Mouse (Mus musculus): ENCODE measurements around the gene Shc4. TPM values are rescaled to one million over a fixed set of nuclear protein-coding genes. Genes with fewer than 3 reads are reported as not detected.

Gene Shc4
- total and polyA plus RNA-seq, 2 experiments from 2014 or later, result 0.44 to 4.4 TPM

GRCm38 (mm10) chr2:125685441-125686150 is 38.4 kb downstream of the Shc4 start:
- WGBS, result 51% methylated on average over 9 of the region's 9 CpGs

DNA sequence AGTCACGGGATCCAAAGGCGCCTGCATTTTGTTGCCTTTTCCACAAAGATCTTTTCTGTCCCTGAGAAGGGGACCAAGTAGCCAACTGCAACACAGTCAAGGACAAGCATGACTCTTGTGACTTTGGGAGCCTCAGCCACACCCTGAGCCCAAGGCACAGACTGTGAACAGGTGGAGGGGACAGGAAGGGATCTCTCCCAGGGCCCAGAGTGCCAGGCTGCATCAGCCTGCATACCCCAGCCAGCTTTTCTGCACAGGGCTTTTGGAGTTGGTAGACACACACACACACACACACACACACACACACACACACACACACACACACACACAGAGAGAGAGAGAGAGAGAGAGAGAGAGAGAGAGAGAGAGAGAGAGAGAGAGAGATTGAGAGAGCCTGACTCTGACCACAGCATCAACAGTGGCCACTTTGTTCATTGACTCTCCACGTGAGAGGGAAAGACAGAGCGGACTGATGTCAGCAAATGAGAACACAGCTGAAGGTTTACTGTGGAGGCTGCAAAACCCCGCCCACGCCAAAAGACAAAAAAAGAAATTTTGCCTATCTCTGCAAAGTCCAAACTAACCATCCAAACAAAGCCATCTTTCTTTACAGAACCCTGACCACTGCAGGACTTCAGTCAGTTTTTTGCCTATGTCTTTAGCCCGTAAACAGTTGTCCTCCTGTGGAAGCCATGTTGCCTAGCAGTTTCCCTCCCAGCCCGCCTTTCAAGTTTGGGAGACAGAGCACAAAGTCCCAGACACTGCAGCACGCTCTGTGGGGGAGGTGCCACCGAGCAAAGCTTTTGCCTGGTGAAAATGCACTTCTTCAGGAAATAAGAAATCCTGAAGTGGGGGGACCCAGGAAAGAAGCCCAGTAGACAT is 39.1 kb downstream of the Shc4 start:
- H3K9ac ChIP-seq (replicated peaks; ENCODE audit: low read depth, low read length), result no peak overlapping the region
- H3K36me3 ChIP-seq (replicated peaks; ENCODE audit: control insufficient read depth, insufficient read depth, low read length), result no peaks in the 10 kb centered on the region
- no peak overlapping the region for H3K4me3 ChIP-seq (ENCODE audit: low read depth, low read length)
- no peak overlapping the region for H3K4me2 ChIP-seq (ENCODE audit: low read depth, low read length)
- no peaks in the 10 kb centered on the region for H3K9me3 ChIP-seq (replicated peaks; ENCODE audit: control insufficient read depth, low read length)
- ATAC-seq (ENCODE audit: insufficient read depth, low read depth) (no peak), DNase-seq (ENCODE audit: low spot score) (no peak)
- H3K27me3 ChIP-seq (ENCODE audit: control insufficient read depth, insufficient read depth, low read length), result no peaks in the 10 kb centered on the region
- H3K4me1 ChIP-seq (ENCODE audit: control insufficient read depth, insufficient read depth), result no peaks in the 10 kb centered on the region
- WGBS, result 56% methylated on average over 10 of the region's 10 CpGs
- peak overlapping the region; percentile 22; the same call in 1 of the 2 replicates for H3K27ac ChIP-seq (ENCODE audit: low read depth)
- no peak for TF ChIP-seq EP300 (IDR thresholded peaks at IDR 0.05; ENCODE audit: low read depth)
- no peak for TF ChIP-seq CTCF (IDR thresholded peaks at IDR 0.05; ENCODE audit: low read depth)

More at GRCm38 (mm10) chr2:125685441-125686150, 38.4 kb downstream of the Shc4 start:
- no peak for ATAC-seq (ENCODE audit: insufficient read depth, low read depth)
- Histone ChIP-seq H3K4me3 (ENCODE audit: low read depth, low read length) (no peak overlapping the region), H3K36me3 (replicated peaks; ENCODE audit: control insufficient read depth, insufficient read depth, low read length) (no peaks in the 10 kb centered on the region), H3K9me3 (replicated peaks; ENCODE audit: control insufficient read depth, low read length) (no peaks in the 10 kb centered on the region), H3K4me1 (ENCODE audit: control insufficient read depth, insufficient read depth) (no peaks in the 10 kb centered on the region), H3K4me2 (ENCODE audit: low read depth, low read length) (no peak overlapping the region), H3K27me3 (ENCODE audit: control insufficient read depth, insufficient read depth, low read length) (no peaks in the 10 kb centered on the region), H3K27ac (ENCODE audit: low read depth) (peak overlapping the region; percentile 22; the same call in 1 of the 2 replicates), H3K9ac (replicated peaks; ENCODE audit: low read depth, low read length) (no peak overlapping the region)
- no peak for DNase-seq (ENCODE audit: low spot score)
- TF ChIP-seq EP300 (IDR thresholded peaks at IDR 0.05; ENCODE audit: low read depth) (no peak), CTCF (IDR thresholded peaks at IDR 0.05; ENCODE audit: low read depth) (no peak)

DNA sequence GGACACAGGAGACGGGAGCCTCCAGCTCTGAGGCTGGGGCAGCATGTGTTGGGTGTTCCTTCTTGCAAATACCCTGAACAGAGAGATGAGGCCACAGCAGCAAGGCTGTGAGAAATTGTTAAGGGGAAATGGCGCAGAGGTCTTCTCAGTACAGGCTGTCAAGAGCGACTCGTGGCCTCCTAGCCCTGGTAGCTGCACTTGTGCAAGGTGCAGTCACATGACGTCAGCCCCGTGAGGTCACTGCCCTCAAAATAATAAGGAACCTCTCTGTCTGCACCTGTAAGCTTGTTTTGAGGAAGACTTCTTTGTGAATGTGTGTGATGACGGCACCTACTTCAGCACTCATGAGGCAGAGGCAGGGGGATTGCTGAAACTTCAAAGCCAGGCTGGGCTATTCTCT is 40.1 kb downstream of the Shc4 start:
- Histone ChIP-seq H3K4me2 (ENCODE audit: low read depth, low read length) (no peak overlapping the region), H3K9me3 (replicated peaks; ENCODE audit: control insufficient read depth, low read length) (no peaks in the 10 kb centered on the region), H3K4me1 (ENCODE audit: control insufficient read depth, insufficient read depth) (no peaks in the 10 kb centered on the region), H3K36me3 (replicated peaks; ENCODE audit: control insufficient read depth, insufficient read depth, low read length) (no peaks in the 10 kb centered on the region), H3K4me3 (ENCODE audit: low read depth, low read length) (no peak overlapping the region), H3K9ac (replicated peaks; ENCODE audit: low read depth, low read length) (no peak overlapping the region), H3K27me3 (ENCODE audit: control insufficient read depth, insufficient read depth, low read length) (no peaks in the 10 kb centered on the region), H3K27ac (ENCODE audit: low read depth) (no peak overlapping the region)
- DNase-seq (ENCODE audit: low spot score) (no peak), ATAC-seq (ENCODE audit: insufficient read depth, low read depth) (no peak)
- WGBS, result 77% methylated on average over 7 of the region's 7 CpGs
- no peak for TF ChIP-seq EP300 (IDR thresholded peaks at IDR 0.05; ENCODE audit: low read depth)
- no peak for TF ChIP-seq CTCF (IDR thresholded peaks at IDR 0.05; ENCODE audit: low read depth)

DNA sequence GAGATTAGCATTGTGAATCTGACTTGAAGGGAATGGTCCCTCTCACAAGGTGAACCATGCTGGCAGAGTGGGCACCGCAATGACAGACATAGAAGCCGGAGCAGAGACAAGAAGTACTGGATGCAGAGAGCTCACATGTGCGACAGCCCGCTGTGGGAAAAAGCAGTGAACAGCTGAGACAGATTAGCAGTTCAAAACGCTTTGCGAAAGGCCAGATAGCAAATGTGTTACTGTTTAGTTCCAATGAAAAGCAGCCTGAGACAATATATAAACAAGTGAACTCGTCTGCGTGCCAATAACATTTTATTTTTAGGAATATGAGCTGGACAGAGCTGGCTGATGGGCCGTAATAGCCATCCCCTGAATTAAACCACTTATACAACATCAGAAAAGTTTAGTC is 42.1 kb downstream of the Shc4 start:
- H3K27ac ChIP-seq (ENCODE audit: low read depth), result no peak overlapping the region; the same call in 1 of the 2 replicates
- WGBS, result 46% methylated on average over 9 of the region's 9 CpGs
- peak; percentile 30; the same call in 1 of the 2 replicates for ATAC-seq (ENCODE audit: insufficient read depth, low read depth)
- no peak overlapping the region for H3K4me3 ChIP-seq (ENCODE audit: low read depth, low read length)
- DNase-seq (ENCODE audit: low spot score), result peak; percentile 16
- H3K4me2 ChIP-seq (ENCODE audit: low read depth, low read length), result no peak overlapping the region
- H3K9ac ChIP-seq (replicated peaks; ENCODE audit: low read depth, low read length), result no peak overlapping the region
- no peaks in the 10 kb centered on the region for H3K27me3 ChIP-seq (ENCODE audit: control insufficient read depth, insufficient read depth, low read length)
- H3K4me1 ChIP-seq (ENCODE audit: control insufficient read depth, insufficient read depth), result no peaks in the 10 kb centered on the region
- TF ChIP-seq CTCF (IDR thresholded peaks at IDR 0.05; ENCODE audit: low read depth) (no peak), EP300 (IDR thresholded peaks at IDR 0.05; ENCODE audit: low read depth) (no peak)
- H3K36me3 ChIP-seq (replicated peaks; ENCODE audit: control insufficient read depth, insufficient read depth, low read length), result no peaks in the 10 kb centered on the region
- no peaks in the 10 kb centered on the region for H3K9me3 ChIP-seq (replicated peaks; ENCODE audit: control insufficient read depth, low read length)

DNA sequence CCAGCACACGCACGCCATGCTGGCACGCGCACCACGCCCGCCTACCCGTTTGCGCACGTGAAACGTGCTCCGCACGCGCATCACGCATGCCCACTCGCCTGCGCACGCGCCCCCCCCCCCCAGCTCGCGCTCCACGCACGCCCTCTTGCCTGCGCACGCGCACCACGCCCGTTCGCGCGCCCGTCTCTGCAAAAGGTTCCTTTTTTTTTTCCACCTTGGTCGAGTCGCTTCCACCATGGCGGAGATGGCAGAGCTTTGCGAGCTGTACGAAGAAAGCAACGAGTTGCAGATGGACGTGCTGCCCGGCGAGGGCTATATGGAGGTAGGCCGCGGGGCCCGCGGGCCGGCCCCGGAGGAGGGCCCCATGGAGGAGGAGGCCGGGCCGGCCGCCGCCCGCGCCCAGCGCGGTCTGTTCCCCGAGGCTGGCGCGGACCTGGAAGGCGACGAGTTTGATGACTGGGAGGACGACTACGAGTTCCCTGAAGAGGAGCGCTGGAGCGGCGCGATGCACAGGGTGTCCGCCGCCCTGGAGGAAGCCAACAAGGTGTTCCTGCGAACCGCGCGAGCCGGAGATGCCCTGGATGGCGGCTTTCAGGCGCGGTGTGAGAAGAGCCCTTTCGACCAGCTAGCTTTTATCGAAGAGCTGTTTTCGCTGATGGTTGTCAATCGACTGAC is 50.9 kb downstream of the Shc4 start, which contains the start of gene Eid1:
TSS of gene Eid1 (plus strand) at position 139 of the 675 bp plus-strand sequence.
- Histone ChIP-seq H3K4me2 (ENCODE audit: low read depth, low read length) (peak within 1 kb of the TSS; percentile 90), H3K9ac (replicated peaks; ENCODE audit: low read depth, low read length) (peak within 1 kb of the TSS; percentile 87), H3K27ac (ENCODE audit: low read depth) (peak within 1 kb of the TSS; percentile 86), H3K27me3 (ENCODE audit: control insufficient read depth, insufficient read depth, low read length) (no peaks in the 10 kb centered on the region), H3K36me3 (replicated peaks; ENCODE audit: control insufficient read depth, insufficient read depth, low read length) (no peaks in the 10 kb centered on the region), H3K4me1 (ENCODE audit: control insufficient read depth, insufficient read depth) (peaks cover 4% of the 10 kb centered on the region; the same call in 1 of the 2 replicates), H3K4me3 (ENCODE audit: low read depth, low read length) (peak within 1 kb of the TSS; percentile 97), H3K9me3 (replicated peaks; ENCODE audit: control insufficient read depth, low read length) (no peaks in the 10 kb centered on the region)
- TF ChIP-seq CTCF (IDR thresholded peaks at IDR 0.05; ENCODE audit: low read depth) (no peak), EP300 (IDR thresholded peaks at IDR 0.05; ENCODE audit: low read depth) (no peak)
- ATAC-seq (ENCODE audit: insufficient read depth, low read depth) (peak; percentile 95), DNase-seq (ENCODE audit: low spot score) (peak; percentile 77)
- WGBS, result under 1% methylated on average over 57 of the region's 79 CpGs

Data from heart, postnatal 0 days (tissue).